Mouse (Mus musculus) hindbrain, embryonic 16.5 days (tissue): Measurements from ENCODE around the gene Phlda1. TPM values are rescaled to one million over a fixed set of nuclear protein-coding genes. Genes with fewer than 3 reads are reported as not detected.

Experiments used
- ATAC-seq: fragments of 200-750 bp; cut with Nextera tagmentation; 2 replicates; pipeline ENCODE4 v1.8.0; 2017; ENCODE audit warnings: moderate TSS enrichment, moderate library complexity
- H3K27ac ChIP-seq: fragments of 300-500 bp; sonication (generic); 2 replicates; pipeline ENCODE4 v1.5.1; 2014; ENCODE audit warnings: low read depth, mild to moderate bottlenecking, control low read depth, low read length, moderate library complexity
- H3K27me3 ChIP-seq: fragments of 300-500 bp; sonication (generic); replicated peaks from 2 replicates; pipeline ENCODE4 v1.6.1; 2014; ENCODE audit warnings: low read length; ENCODE audit not compliant: control insufficient read depth, insufficient read depth
- H3K36me3 ChIP-seq: fragments of 300-500 bp; sonication (generic); 2 replicates; pipeline ENCODE4 v1.6.1; 2014; ENCODE audit warnings: mild to moderate bottlenecking, low read length, moderate library complexity, mixed read lengths; ENCODE audit not compliant: control insufficient read depth, insufficient read depth
- H3K4me1 ChIP-seq: fragments of 300-500 bp; sonication (generic); 2 replicates; pipeline ENCODE4 v1.6.1; 2014; ENCODE audit warnings: low read depth, low read length; ENCODE audit not compliant: control insufficient read depth, insufficient read depth
- H3K4me2 ChIP-seq: fragments of 300-500 bp; sonication (generic); 2 replicates; pipeline ENCODE4 v1.6.1; 2014; ENCODE audit warnings: mild to moderate bottlenecking, low read length, control low read depth, moderate library complexity
- H3K4me3 ChIP-seq: fragments of 300-500 bp; sonication (generic); 2 replicates; pipeline ENCODE4 v1.5.1; 2014; ENCODE audit warnings: mild to moderate bottlenecking, low read length, control low read depth, moderate library complexity
- H3K9ac ChIP-seq: fragments of 300-500 bp; sonication (generic); 2 replicates; pipeline ENCODE4 v1.6.1; 2014; ENCODE audit warnings: low read depth, mild to moderate bottlenecking, control low read depth, low read length, moderate library complexity
- H3K9me3 ChIP-seq: fragments of 300-500 bp; sonication (generic); 2 replicates; pipeline ENCODE4 v1.6.1; 2014; ENCODE audit warnings: mild to moderate bottlenecking, low read length, moderate library complexity; ENCODE audit not compliant: control insufficient read depth
- WGBS: fragments of 180-500 bp; shearing (Covaris S2); extraction: QIAGEN DNeasy Blood & Tissue Kit; methylation state at CpG from one replicate; pipeline ENCODE4 v1.1.7; 2014; 5-methylcytosine and 5-hydroxymethylcytosine counted together
- polyA plus RNA-seq: library from polyadenylated mRNA; unstranded; fragments of >200 nt; fragmentation: Nextera tagmentation; extraction: Ambion mirVana; gene quantifications from 2 replicates; pipeline ENCODE4 v1.2.1, GENCODE M21; 2015

Phlda1 gene
- polyA plus RNA-seq, 1 experiment from 2014 or later: 54.4 TPM

DNA sequence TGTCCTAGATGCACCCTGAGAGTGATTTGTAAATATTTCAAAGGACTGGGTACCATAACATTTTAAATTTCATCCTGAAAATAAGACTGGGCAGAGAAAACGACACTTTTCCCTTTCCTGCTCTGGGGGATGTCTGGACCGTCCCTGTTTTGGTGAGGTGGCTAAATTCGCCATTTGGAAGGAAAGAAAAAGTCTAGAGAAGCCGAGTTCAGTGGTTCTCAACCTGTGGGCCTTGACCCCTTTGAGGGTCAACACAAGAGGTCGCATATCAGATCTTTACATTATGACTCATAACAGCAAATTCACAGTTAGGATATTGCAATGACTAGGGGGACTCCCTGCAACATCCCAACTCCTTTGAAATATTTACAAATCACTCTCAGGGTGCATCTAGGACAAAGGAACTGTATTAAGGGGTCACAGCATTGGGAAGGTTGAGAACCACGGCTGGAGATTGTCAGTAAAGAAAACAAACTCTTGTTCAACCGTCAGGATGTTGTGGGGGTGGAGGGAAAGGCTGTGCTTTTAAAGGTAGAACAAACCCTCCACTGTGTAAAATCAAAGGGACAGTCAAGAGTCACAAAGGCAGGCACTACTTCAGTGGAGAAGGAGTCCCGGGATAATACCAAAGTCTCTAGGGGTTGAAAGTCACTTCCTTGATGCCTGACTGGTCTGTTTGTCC is 3.2 kb downstream of the Phlda1 start:
- WGBS: 31% methylated on average over 8 of the region's 8 CpGs
- peak overlapping the region; percentile 78 for H3K4me3 ChIP-seq
- ATAC-seq: no peak
- H3K4me1 ChIP-seq: peaks cover 10% of the 10 kb centered on the region
- H3K27ac ChIP-seq: peak overlapping the region; percentile 65
- H3K9ac ChIP-seq: peak overlapping the region; percentile 50
- H3K9me3 ChIP-seq: no peaks in the 10 kb centered on the region
- H3K36me3 ChIP-seq: no peaks in the 10 kb centered on the region
- H3K27me3 ChIP-seq: no peaks in the 10 kb centered on the region
- H3K4me2 ChIP-seq: peak overlapping the region; percentile 96

DNA sequence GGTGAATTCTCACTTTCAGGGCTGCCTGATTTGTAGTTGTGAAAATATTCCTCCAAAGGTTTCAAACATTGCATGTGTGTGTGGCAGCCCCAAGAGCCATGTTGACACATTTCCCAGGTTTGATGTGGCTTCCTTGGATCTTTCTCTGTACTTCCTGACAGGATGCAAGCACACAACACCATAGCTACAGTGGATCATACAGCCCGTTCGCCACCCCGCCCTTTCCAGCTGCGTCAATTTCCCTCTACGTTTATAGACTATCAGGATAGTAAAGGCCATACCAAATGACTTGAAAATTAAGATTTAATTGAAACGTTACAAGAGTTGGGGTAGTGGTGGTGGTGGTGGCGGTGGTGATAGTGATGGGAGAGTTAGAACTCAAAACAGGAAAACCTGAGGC is 3.9 kb downstream of the Phlda1 start:
- no peak overlapping the region for H3K9ac ChIP-seq
- peaks cover 10% of the 10 kb centered on the region for H3K4me1 ChIP-seq
- H3K4me3 ChIP-seq: no peak overlapping the region
- peak overlapping the region; percentile 96 for H3K4me2 ChIP-seq
- no peaks in the 10 kb centered on the region for H3K9me3 ChIP-seq
- no peaks in the 10 kb centered on the region for H3K27me3 ChIP-seq
- H3K27ac ChIP-seq: peak overlapping the region; percentile 59
- 72% methylated on average over 7 of the region's 7 CpGs for WGBS
- no peaks in the 10 kb centered on the region for H3K36me3 ChIP-seq
- ATAC-seq: no peak

- Histone ChIP-seq H3K9me3 (no peaks in the 10 kb centered on the region), H3K4me3 (no peak overlapping the region), H3K27me3 (no peaks in the 10 kb centered on the region), H3K36me3 (no peaks in the 10 kb centered on the region), H3K27ac (peak overlapping the region; percentile 23), H3K4me1 (peaks cover 9% of the 10 kb centered on the region), H3K4me2 (no peak overlapping the region), H3K9ac (no peak overlapping the region)
- ATAC-seq: no peak
- WGBS: 58% methylated on average over 7 of the region's 7 CpGs
Observed at GRCm38 (mm10) chr10:111510798-111511197, 4.7 kb downstream of the Phlda1 start.

- no peak overlapping the region for H3K27ac ChIP-seq
- no peaks in the 10 kb centered on the region for H3K9me3 ChIP-seq
- WGBS: 68% methylated on average over 10 of the region's 10 CpGs
- no peaks in the 10 kb centered on the region for H3K27me3 ChIP-seq
- H3K36me3 ChIP-seq: no peaks in the 10 kb centered on the region
- peaks cover 7% of the 10 kb centered on the region for H3K4me1 ChIP-seq
- ATAC-seq: no peak
- H3K9ac ChIP-seq: no peak overlapping the region
- H3K4me2 ChIP-seq: no peak overlapping the region
- H3K4me3 ChIP-seq: no peak overlapping the region
Observed at GRCm38 (mm10) chr10:111512036-111512568, 6.0 kb downstream of the Phlda1 start.

- Histone ChIP-seq H3K9me3 (no peaks in the 10 kb centered on the region), H3K27me3 (no peaks in the 10 kb centered on the region), H3K9ac (no peak overlapping the region), H3K4me3 (no peak overlapping the region), H3K36me3 (no peaks in the 10 kb centered on the region), H3K27ac (no peak overlapping the region), H3K4me2 (no peak overlapping the region), H3K4me1 (peaks cover 3% of the 10 kb centered on the region)
- ATAC-seq: no peak
- 93% methylated on average over 5 of the region's 5 CpGs for WGBS
Observed at GRCm38 (mm10) chr10:111514282-111514885, 8.3 kb downstream of the Phlda1 start.

GRCm38 (mm10) chr10:111515071-111516010 is 9.3 kb downstream of the Phlda1 start:
- H3K9me3 ChIP-seq: no peaks in the 10 kb centered on the region
- H3K36me3 ChIP-seq: no peaks in the 10 kb centered on the region
- H3K27ac ChIP-seq: no peak overlapping the region
- ATAC-seq: no peak
- H3K4me3 ChIP-seq: no peak overlapping the region
- H3K4me2 ChIP-seq: no peak overlapping the region
- no peaks in the 10 kb centered on the region; the same call in none of the 2 replicates for H3K4me1 ChIP-seq
- WGBS: 88% methylated on average over 17 of the region's 17 CpGs
- no peak overlapping the region for H3K9ac ChIP-seq
- no peaks in the 10 kb centered on the region for H3K27me3 ChIP-seq

DNA sequence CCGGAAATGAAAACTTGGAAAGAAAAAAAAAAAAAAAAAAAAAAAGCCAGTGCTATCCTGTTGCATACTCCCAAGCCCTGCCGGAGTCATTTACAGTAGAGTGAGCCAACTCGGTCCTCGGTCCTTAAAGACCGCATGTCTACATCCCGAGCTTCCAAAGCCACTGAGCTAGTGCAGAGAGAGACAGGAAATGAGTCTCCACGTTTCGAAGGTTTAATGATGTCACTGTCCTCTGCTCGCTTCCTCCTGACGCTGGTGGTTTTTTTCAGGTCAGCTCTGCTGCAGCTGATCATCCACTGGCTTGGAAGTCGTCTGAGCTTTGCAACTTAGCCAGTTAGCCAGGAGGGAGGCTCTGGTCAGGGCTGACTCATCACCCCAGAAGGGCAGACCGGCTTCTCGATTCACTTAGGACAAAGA is 10.1 kb downstream of the Phlda1 start:
- Histone ChIP-seq H3K36me3 (no peaks in the 10 kb centered on the region), H3K27ac (no peak overlapping the region), H3K4me2 (no peak overlapping the region), H3K9me3 (no peaks in the 10 kb centered on the region), H3K9ac (no peak overlapping the region), H3K4me1 (no peaks in the 10 kb centered on the region; the same call in 1 of the 2 replicates), H3K4me3 (no peak overlapping the region), H3K27me3 (no peaks in the 10 kb centered on the region)
- no peak for ATAC-seq
- 70% methylated on average over 13 of the region's 13 CpGs for WGBS

- H3K27ac ChIP-seq: no peak overlapping the region
- no peak for ATAC-seq
- H3K9ac ChIP-seq: no peak overlapping the region
- H3K9me3 ChIP-seq: no peaks in the 10 kb centered on the region
- H3K4me3 ChIP-seq: no peak overlapping the region
- no peaks in the 10 kb centered on the region for H3K36me3 ChIP-seq
- H3K4me1 ChIP-seq: no peaks in the 10 kb centered on the region; the same call in 1 of the 2 replicates
- WGBS: 86% methylated on average over 8 of the region's 8 CpGs
- no peak overlapping the region for H3K4me2 ChIP-seq
- no peaks in the 10 kb centered on the region for H3K27me3 ChIP-seq
Observed at GRCm38 (mm10) chr10:111516804-111517436, 10.8 kb downstream of the Phlda1 start.
